Mouse (Mus musculus): Measurements from ENCODE around the gene Mcemp1.
A peak's percentile ranks its signal among the peaks of the same experiment; 100 is the strongest.

The Mcemp1 gene

GRCm38 (mm10) chr8:3665507-3665906, at the start of gene Mcemp1:
TSS of gene Mcemp1 (plus strand) at chr8:3665754.
- no peak for DNase-seq (ENCODE audit: extremely low spot score, low spot score)

DNA sequence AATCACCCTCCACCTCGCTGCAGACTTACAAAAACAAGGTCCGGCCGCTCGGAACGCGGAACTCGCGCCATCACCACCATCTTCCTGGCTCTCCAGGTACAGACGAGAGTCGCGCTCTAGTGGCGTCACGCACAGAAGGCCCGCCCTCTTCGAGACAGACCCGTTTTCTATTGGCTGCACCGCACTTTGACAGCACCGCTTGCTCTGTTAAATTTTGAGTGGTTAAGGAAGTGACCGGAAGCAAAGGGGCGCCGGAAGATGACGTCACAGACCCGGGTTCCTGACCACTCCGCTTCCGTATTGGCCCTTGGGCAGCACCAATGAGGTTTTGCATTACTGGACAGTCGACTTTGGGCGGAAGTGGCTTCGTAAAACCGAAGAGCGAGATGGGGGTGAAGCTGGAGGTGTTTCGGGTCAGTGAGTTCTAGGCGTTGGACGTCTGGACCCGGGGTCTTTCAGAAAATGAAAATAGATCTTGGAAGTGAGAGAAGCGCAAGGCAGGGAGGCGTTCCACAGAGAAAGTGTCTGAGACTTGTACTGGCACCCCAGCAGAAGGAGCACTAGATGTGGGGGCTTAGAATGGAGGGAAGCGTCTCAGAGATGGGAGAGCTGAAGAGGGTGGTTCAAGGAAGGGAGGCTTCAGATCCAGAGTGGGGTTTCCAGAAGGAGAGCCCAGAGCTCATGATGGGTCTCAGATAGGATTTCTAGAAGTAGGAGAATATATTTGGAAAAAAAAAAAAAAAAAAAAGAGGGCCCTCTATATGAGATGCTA, 44.2 kb upstream of the Mcemp1 start, which contains the start of the genes Xab2 and Pet100:
Xab2 (minus strand) TSS at position 118 of the 772 bp plus-strand sequence.
Pet100 (plus strand) TSS at position 350 of the 772 bp plus-strand sequence.
- peak; percentile 100 for DNase-seq (ENCODE audit: extremely low spot score, low spot score)

DNA sequence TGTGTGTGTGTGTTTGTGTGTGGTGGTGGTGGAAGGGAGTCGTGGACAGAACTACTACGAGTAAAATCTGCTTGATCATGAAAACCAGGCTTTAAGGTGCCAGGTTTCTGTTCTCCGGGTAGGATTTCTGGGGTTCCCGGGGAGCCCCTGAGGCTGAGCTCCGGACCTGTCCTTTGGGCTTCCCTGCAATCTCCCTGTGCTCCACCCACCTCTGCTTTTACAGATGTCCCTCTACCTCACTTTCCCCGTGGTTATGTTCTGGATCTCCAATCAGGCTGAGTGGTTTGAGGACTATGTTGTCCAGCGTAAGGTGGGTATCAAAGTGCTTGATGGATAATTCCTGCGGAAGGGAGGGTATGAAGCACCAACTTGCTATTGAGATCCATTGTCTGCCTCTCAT, 43.4 kb upstream of the Mcemp1 start:
- DNase-seq (ENCODE audit: extremely low spot score, low spot score): no peak

DNA sequence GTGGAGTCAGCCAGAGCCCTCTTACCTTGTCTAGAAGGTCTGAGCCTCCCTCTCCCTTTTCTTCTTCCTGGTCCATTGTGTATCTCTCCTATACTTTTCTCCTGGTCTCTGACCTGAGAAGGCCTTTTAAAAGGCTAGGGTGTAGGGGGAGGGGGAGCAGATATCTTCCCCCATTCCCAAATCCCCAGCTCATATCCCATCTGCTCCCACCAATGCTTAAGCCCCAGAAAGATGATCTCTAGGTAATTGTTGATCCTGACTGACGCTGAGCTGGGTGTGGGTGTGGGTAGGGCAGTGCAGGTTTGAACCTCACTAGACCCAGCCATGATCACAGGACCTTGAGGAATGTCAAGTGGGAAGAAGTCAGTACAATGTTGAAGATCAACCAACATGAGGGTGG, 40.1 kb upstream of the Mcemp1 start, which contains the start of gene Pcp2:
Pcp2 (minus strand) TSS at position 101 of the 400 bp plus-strand sequence.
- DNase-seq (ENCODE audit: extremely low spot score, low spot score): no peak

DNA sequence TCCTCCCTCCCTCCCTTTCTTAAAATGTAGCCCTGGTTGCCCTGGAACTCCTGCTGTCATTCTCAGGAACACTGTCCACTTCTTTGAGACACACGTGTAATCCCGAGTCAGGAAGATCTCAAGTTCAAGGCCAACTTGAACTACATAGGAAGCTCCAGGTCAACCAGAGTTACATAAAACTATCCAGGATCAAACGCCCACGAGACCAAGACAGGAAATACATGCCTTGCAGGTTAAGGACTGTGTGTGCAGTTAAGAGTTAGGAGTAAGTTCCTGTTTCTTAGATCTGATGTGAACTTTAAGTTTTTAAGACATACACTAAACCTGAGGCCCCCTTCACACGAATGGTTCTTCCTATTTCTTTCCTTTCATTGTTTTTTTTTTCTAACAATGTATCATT, 38.6 kb upstream of the Mcemp1 start:
- DNase-seq (ENCODE audit: extremely low spot score, low spot score): no peak

- no peak for DNase-seq (ENCODE audit: extremely low spot score, low spot score)
These were observed 37.5 kb upstream of the Mcemp1 start for GRCm38 (mm10) chr8:3628014-3628413.

- peak; percentile 45 for DNase-seq (ENCODE audit: extremely low spot score, low spot score)
These were observed 34.7 kb upstream of the Mcemp1 start, which contains the start of gene Stxbp2 for GRCm38 (mm10) chr8:3630647-3631477. TSS of gene Stxbp2 (plus strand) at chr8:3630955.

- no peak for DNase-seq (ENCODE audit: extremely low spot score, low spot score)
These were observed 34.1 kb upstream of the Mcemp1 start for GRCm38 (mm10) chr8:3631478-3631875.

DNA sequence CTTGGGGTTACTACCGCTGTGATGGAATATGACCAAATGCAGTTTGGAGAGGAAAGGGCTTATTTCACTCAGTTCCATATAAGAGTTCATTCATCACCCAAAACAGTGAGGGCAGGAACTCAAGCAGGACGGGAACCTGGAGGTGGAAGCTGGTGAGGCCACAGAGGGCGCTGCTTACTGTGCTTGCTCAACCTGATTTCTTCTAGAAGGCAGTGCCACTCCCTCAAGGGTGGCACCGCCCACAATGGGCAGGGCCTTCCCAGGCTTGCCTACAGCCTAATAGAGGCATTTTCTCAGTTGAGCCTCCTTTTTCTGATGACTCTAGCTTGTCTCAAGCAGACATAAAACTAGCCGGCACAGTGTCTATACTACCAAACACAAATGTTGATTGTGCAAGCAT, 19.8 kb upstream of the Mcemp1 start:
- DNase-seq (ENCODE audit: extremely low spot score, low spot score): no peak

GRCm38 (mm10) chr8:3646824-3647531, 18.6 kb upstream of the Mcemp1 start:
- no peak for DNase-seq (ENCODE audit: extremely low spot score, low spot score)

GRCm38 (mm10) chr8:3647561-3647960, 18.0 kb upstream of the Mcemp1 start:
- no peak for DNase-seq (ENCODE audit: extremely low spot score, low spot score)

DNA sequence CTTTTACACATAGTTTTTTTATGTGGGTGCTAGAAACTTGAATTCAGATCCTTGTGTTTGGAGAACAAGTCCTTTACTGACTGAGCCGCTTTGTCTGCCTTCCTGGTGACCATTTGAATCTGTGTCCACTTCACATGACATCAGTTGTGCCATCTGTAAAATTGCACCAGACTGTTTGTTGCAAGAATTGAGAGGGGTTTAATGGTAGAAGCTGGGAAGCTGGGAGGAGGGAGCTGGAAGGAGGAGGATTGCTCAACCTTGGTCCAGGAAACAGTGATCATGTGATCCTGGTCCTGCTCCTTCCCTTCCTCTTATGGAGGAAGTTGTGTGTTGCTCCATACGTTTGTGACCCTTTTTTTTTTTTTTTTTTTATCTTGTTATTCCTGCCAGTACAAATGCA, 17.3 kb upstream of the Mcemp1 start:
- no peak for DNase-seq (ENCODE audit: extremely low spot score, low spot score)

DNA sequence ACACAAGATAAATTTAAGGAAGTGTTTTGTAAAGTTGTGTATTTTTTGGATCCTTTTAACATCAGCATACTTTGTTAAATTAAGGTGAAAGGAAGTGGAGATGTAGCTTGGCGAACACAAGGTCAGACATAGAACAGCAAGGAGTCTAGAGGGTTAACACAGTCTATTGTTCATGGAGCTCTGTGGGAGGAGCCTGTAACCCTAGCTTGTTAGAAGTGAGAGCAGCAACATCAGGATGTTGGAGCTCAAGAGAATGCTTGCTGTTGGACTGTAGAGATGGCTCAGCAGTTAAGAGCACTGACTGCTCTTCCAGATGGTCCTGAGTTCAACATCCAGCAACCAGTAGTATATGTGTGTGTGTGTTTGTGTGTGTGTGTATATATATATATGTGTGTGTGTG, 16.6 kb upstream of the Mcemp1 start:
- no peak for DNase-seq (ENCODE audit: extremely low spot score, low spot score)

DNA sequence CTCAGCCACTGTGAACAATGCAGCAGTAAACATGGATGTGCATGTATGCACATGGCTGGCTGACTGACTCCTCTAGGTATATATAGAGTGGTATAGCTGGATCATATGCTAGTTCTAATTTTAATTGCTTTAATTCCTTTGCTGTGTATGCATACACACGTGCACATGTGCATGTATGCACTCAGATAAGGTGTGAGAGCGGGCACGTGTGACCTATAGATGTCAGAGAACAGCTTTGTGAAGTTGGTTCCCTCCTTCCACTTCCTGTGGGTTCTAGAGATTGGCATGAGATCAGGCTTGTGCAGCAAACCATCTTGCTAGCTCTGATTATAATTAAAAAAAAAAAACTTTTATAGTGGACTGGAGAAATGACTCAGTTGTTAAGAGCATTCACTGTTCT, 12.7 kb upstream of the Mcemp1 start:
- no peak for DNase-seq (ENCODE audit: extremely low spot score, low spot score)

GRCm38 (mm10) chr8:3654726-3655508, 10.6 kb upstream of the Mcemp1 start:
- DNase-seq (ENCODE audit: extremely low spot score, low spot score): no peak

GRCm38 (mm10) chr8:3655526-3655925, 10.0 kb upstream of the Mcemp1 start, which contains the start of gene Retn:
TSS of gene Retn (plus strand) at chr8:3655770.
- no peak for DNase-seq (ENCODE audit: extremely low spot score, low spot score)

GRCm38 (mm10) chr8:3656725-3657381, 8.7 kb upstream of the Mcemp1 start:
- DNase-seq (ENCODE audit: extremely low spot score, low spot score): peak; percentile 42

DNA sequence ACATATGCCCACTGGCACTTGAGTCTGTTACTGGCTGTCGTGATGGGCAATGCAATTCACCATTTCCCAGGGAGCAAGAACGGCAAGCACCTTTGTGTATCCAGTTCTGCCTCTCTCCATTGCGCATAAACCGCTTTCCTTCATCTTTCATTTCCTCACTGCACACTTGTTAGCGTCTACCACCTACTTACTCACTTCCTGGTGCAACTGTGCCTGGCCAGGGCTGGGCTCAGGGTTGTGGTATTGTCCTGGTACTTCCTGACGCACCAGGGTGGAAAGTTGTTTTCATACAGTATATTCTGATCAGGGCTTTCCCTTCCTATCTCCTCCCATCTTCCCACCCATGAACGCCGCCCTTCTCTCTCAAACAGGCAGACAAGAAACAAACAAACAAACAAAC, 4.7 kb upstream of the Mcemp1 start:
- no peak for DNase-seq (ENCODE audit: extremely low spot score, low spot score)

DNA sequence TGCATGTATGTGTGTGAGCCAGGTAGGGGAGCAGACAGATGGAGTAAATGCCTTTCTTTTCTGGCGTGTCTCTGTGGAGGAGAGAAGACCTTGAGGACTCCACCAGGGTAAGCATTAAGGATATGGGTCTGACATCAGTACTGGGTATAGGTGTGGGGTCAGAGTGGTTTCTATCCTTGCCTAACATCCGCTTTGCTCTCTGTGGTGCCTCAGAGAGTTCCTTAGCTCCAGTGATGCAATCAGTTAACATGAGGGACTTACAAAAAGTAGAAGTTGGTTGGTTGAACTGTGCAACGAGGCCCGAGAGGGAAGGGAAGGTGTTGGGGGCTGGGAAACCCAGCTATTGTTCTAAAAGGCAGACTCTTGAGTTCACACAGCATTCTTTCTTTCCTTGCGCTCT, 1.1 kb upstream of the Mcemp1 start:
- DNase-seq (ENCODE audit: extremely low spot score, low spot score): no peak

- no peak for DNase-seq (ENCODE audit: extremely low spot score, low spot score)
These were observed 4.8 kb downstream of the Mcemp1 start for GRCm38 (mm10) chr8:3670388-3670787.

All from neural tube, embryonic 10.5 days (tissue).